Mouse (Mus musculus) layer of hippocampus, adult 11-12 months (tissue): Measurements from ENCODE around the gene Sgo1.
A peak's percentile ranks its signal among the peaks of the same experiment; 100 is the strongest.
"Not testable (repeated sequence)": the region's sequence is repeated elsewhere in the genome, so short reads cannot be mapped to it uniquely, and the experiment has no call there.

ENCODE experiments used
- DNase-seq: peaks from one replicate; pipeline ENCODE4 v3.0.0; 2022; ENCODE audit warnings: low spot score

Gene Sgo1

DNA sequence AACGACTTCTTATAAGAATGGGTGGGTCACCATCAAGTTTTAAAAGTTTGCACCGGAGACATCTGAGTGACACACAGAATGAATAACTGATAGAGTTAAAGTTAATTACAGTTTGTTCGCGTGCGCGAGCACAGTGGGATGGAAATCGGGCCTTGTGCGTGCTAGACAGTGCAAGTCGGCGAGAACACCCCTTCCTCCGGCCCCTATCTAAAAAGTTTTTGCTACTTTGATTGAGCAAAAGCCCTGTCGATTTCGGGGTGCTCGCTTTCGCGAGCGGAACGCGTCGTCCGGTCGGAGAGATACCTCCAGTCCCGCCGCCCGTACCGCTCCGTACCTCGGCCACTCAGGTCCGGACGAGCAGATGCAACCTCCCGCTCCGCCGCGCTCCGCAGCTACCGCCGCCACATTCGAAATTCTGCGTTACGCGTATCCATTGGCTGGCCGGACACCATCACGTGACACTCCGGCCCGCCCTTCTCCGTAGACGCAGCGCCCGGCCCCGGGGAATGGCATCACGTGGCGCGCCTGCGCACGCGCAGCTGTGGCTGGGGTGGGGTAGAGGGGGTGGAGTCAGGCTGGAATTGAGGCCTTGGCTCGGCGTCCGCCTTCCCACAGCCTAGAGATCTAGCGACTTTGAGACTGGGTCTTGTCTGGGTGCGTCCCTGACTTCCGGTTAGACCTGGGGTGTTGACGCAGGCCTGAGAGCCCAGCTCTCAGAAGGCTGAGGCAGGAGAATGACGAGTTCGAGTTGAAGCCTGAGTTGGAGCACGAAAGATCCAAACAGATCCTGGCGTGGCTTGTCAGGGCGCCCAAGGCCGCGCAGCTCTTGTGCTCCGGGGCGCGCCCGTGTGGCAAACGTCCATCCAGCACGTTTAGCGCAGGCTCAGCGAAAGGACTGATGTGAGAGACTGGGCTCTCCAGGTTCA is at the start of gene Sgo1:
Gene Sgo1 (minus strand): TSS at position 457 of the 926 bp plus-strand sequence.
- DNase-seq = peak; percentile 95

DNA sequence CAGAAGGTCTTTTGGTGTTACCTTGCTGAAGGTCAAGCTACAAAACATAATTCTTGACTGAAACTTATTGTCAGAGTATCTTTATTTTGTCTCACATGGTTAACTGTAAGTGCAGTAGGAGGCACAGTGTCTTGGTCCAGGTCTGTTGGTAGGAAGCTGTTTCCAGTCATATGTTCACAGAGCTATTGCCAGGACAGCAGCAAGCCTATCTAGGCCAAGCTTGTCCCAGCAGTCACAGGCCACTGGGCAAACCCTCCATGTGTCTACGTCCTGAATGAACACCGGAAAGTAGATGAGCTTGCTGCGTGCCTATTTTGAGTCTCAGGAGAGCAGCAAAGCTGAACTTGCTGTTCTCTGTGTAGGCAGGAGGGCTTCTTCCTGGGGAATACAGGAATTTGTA is 29.8 kb upstream of the Sgo1 start:
- DNase-seq = not testable (repeated sequence)

DNA sequence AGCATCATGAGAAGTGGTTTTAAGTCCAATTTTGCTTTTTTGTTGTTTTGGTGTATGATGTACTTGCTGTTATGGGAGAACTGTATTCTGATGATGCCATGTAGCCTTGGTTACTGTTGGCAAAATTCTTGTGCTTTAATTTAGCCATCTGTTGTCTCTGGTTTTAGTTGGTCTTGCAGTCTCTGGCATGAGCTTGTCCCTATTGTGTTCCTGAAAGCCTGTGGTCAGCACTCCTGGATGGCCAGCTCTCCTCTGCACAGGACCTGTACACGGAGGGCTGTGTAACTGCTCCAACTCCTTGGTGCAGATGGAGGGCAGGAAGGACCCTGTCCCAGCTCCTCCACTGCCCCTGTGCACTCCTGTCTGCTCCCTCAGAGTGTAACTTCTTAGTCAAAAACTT is 29.3 kb upstream of the Sgo1 start:
- no peak for DNase-seq

DNA sequence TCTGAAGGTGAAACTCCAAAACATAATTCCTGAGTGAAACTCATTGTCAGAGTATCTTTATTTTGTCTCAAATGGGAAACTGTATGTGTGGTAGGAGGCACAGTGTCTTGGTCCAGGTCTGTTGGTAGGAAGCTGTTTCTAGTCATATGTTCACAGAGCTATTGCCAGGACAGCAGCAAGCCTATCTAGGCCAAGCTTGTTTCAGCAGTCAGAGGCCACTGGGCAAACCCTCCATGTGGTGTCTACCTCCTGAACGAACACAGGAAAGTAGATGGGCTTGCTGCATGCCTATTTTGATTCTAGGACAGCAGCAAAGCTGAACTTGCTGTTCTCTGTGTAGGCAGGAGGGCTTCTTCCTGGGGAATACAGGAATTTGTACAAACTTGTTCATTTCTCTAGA is 26.0 kb upstream of the Sgo1 start:
- DNase-seq = not testable (repeated sequence)

DNA sequence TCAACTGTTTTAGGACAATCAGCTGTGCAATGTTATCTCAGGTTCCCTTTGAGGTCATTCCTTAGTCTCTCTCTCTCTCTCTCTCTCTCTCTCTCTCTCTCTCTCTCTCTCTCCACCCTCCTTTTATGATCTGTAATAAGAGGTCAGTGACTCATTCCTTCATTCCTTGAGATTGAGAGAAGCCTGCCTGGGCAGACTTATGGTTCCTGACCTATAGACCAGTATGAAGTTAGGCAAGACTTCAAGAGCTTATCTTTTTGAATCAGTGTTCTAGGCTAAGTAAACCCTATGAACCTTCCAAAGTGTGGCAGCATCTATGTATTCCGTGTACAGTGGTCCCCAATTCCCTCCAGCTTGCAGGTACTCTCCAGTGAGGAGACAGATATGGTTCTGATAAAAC is 25.3 kb upstream of the Sgo1 start:
- no peak for DNase-seq

DNA sequence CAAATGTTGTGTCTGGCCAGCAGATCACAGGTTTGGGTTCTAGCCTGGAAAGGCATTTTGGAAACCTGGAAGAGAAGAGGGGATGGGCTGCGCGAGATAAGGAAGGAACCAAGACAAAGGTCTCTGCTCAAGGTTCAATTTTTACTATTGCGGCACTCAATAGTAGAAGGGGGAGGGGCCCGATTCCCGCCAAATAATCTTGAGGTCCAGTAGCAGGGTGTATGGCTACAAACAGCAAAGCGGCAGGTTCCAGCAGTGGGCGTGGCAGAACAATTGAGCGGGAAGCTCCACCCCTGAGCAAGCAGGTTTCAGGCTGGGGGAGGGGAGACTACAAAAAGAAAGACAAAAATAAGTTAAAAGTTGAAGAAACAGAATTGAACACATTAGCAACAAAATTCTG is 8.4 kb upstream of the Sgo1 start:
- DNase-seq = not testable (repeated sequence)

DNA sequence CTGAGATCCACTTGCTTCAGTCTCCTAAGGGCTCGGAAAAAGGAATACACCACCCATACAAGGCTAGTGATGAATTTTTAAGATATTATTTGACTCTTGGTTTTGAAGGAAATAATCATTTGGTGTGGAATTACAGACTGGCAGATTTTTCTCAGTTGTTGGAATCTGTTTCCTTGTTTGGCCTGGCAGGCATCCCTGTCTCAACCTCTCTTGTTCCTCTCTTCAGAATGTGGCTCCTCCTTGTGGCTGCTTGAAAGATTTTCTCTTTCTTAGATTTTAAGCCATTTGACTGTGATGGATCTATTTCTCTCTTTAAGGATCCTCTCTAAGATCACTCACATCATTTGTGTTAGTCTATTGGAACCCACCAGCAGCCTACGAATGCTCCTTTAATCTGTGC is 4.9 kb upstream of the Sgo1 start:
- peak; percentile 16 for DNase-seq

DNA sequence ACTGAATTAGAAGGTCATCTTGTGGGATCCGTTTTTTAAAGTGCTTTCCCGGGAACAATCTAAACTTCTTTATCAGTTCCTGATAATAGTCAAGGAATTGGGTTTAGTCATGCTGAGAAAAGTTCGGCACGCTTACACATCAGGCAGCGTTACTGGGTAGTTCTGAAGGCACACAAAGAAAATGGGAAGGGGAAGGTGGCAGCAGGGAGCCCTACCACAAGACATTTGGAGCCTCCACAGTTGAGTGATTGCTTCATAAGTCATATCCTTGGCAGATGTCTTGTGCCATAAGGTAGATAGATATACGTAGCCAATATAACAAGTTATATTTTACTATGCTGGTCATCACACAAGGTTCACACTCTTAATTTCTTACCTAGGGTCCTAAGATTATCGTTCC is 813 bp upstream of the Sgo1 start:
- no peak for DNase-seq

DNA sequence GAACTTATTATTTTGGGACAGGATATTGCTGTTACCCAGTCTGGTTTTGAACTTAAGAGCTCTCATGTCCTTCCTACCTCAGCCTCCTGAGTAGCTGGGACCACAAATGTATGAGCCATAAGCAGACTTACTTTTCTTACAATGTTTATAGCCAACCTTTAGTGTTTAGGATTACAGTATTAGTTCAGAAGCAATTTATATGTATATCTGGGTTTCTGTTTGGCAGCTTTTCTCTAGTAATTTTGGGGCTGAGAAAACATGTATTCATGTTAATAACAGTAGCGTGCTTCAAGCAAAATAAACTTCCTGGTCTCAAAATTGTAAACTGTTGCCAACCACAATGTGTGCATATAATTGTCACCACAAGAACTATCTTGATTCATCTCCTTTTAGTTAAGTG is 812 bp downstream of the Sgo1 start:
- DNase-seq = no peak

DNA sequence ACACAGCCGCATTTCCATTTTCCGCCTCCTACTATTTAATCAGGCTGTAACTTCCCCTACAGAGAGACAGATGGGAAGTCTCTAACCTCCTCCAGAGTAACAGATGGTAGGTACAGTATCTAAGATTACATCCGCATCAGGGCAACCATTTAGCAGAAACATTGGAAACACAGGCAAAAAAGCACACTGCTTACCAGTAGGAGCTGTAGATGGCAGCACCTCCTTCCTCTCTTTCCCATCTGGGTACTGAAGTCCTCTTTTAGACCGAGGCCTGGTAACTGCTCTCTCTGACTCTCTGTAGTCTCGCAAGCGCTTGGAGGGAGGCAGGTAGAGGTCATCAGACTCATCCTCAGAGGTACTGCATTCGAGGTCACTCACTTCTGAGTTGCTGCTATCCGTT is 10.4 kb downstream of the Sgo1 start:
- DNase-seq = peak; percentile 66

DNA sequence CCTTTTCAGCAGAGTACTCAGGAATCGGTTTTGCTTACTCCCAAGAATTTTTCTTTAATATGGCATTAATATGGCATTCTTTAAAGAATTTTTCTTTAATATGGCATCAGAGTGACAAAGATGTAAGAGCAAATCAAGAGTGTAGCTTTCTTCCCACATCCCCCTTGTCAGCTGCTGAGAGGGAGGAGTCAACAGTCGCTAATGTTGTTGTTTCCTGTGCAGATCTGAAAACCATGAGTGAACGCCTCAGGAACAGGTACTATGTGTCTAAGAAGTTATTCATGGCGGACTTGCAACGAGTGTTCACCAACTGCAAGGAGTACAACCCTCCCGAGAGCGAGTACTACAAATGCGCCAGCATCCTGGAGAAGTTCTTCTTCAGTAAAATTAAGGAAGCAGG is 18.7 kb downstream of the Sgo1 start:
- DNase-seq = no peak

DNA sequence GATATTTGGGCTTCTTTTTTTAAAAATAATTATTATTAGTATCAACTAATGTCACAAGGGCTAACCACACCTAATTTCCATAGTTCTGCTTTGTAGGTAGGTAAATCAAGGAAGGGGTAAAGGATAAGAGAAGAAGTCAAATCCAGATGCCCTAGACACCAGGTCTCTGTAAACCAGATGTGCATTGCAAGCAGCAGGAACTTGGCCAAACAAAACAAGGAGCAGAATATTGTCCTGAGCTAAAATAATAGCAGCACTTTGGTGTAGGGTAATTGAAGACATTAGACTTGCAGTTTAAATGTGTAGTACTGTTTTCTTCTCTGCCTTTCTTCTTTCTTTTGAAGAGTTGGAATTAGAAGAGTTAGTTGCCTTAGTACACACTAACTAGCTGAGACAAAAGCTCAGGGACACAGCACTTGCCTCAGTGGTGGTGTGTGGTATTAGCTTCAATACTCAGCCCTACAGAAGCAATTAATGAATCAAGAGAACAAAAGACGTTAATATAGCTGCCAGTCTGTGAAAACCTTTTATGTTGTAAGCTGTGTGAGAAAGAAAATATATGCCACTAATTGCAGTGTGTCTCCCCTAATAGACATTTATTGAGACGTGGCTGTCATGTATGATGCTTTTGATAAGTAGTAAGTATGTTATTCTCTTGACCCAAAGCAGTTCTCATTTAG is 24.3 kb downstream of the Sgo1 start:
- DNase-seq = no peak

DNA sequence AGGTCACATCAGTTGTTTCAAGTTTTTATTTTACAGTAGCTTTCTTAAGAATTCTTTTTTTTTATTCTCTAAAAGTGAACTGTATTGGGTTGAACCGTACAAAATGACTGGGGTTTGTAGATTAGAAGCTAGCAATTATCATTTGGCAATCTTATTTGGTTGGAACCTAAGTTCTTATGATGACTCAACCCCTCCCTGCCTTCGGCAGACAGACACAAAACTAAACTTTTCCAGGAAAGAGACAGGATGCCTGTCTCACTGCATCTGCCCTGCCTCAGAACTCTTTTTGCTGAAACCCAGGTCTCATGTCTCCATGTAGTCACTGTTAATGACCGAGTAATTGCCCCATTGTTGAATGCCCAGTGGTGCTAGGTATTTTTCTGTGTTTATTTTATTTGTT is 24.9 kb downstream of the Sgo1 start:
- DNase-seq = no peak

DNA sequence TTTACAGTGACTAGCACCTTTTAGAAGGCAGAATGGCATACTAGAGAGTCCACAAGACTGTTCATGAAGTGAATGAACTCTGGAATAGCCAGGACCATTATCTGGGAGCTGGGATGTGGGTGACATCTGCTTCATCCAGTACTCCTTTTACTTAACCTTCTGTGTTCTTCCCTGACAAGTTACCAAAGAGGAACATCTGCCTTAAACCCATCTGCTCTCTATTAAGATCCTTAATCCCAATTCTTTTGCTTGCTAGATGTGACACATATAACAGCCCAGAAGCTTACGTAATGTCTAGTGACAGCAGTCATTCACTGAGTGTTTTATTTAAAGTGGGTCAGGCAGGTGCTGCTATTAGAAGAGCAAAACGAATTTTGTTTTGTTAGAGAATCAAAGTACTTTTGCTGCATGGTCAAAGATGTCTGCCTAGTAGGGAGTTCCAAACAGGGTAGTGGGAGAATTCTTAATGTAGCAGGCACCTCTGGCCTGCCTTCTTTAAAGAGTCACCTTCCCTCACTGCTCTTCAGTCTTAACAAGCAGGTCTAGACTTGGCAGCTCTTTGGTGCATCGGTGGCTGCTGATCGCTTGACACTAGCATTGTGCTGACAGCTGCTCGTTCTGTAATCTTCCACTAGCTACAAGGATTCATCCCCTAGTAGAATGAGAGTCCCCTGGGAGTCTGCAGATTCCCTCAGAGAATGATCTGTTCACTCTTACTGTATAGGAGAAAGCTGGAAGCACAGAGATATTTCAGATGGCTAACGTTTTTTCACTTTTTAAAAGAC is 27.9 kb downstream of the Sgo1 start:
- no peak for DNase-seq

DNA sequence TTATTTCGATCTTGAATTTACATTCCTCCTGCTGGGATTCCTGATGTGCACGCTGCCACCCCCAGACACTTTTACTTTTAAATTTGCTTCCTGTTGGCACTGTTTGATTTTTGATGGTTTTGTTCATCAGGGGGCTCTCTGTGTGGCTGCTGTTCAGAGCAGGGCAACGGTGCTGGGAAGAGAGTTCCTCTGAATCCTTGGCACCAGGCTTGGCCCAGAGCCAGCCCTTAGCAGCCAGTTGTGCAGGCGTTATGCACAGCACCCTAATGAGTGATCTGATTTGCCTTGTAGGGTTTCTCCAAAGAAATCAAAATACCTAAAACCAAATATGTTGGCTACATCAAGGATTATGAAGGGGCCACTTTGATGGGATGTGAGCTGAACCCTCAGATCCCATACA is 29.4 kb downstream of the Sgo1 start:
- DNase-seq = peak; percentile 52

DNA sequence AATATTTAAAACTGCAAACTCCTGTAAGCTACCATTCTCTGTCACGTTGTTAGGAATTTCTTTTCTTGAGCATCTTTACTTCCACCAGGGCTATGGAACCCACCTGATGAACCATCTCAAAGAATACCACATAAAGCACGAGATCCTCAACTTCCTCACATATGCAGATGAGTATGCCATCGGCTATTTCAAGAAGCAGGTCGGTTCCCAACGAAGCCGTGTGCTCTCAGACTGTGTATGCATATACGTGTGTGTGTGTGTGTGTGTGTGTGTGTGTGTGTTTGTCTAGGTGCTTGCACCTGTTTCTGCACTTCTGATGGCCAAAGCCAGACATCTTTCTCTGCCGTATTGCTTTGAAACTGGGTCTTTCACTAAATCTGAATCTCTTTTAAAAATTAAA is 29.9 kb downstream of the Sgo1 start:
- no peak for DNase-seq

DNA sequence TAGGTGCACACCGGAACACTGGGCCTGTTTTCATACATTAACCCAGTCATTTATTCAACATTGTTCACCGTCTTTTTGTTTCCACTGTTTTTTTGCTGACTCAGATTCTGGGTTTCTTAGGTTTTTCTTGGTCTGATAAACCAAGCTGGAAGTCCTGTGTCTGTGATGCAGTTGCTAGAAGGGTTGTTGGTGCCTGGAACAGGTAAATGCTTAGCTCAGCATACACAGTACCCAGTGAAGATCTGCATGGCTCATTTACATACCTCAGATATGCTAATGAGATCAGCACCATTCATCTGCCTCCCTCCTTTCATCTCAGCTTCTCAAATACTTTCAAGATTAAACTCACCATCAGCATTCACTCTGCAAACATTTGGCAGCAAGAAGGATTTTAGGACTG is 30.5 kb downstream of the Sgo1 start:
- DNase-seq = no peak

DNA sequence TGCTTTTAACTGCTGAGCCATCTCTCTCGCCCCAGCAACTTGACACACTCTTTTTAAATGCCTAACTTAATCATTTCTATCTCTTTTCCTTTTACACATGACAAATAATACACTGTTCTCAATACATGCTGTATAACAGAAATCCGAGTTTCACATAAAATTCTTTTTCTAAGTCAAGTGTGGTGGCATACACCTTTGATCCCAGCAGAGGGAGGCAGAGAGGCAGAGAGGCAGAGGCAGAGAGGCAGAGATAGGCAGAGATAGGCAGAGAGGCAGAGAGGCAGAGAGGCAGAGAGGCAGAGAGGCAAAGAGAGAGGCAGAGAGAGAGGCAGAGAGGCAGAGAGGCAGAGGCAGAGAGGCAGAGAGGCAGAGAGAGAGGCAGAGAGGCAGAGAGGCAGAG is 31.7 kb downstream of the Sgo1 start:
- not testable (repeated sequence) for DNase-seq

DNA sequence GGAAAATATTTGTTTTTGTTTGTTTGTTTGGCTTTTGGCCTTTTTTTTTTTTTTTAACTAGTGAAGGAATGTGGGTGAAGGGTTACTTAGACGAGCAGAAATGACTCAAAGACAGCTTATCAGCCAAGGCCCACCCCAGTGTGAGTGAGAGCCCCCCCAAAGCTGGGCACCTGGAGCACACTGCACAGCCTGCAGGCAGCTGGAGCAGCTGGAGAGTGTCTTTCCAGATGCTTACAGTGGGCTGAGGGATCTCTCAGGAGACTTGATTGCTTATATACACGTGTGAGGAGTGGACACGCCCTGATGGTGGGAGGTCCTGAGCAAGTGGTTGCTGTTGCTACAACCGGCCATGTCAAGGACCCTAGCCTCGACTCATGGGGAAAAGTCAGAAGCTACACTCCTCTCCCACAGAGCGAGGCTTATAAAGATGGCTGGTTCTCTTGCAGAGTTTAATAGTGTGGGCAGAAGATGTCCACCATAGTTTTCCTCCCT is 32.7 kb downstream of the Sgo1 start:
- no peak for DNase-seq

DNA sequence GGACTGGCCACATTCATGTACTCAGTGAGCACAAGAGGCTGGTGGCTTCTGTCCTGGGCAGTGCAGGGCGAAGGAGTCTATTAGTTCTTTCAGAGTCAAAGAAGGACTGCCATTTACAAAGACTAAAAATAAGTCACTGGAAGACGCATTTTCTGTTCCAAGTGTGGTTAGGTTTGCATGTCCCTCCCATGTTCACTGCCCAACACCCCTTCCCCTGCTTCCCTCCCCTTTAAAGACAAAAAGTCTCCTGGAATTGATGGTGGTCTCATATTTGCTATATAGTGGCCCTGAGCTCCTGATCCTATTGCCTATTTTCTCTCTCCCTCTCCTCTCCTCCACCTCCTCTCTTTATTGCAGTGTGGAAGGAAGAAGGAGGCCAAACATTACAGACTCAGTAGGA is 33.2 kb downstream of the Sgo1 start:
- no peak for DNase-seq

DNA sequence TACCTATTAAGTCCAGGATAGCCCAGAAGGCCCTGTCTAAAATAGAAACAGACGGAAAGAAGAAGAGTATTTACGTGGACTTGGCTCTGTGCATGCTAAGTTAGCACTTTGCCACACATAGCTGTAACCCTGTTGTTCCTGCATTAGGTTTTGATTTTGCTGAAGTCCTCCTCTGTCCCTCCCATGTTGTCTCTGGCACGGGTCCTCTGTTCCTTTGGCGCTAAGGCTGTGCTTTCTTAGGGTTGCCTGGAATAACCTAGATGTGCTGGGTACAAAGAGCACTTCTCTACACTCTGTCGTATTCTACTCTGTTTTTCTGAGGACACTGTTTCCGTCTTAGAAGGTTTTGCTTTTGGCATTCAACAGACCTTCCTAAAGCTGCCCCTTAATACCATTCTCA is 34.1 kb downstream of the Sgo1 start:
- no peak for DNase-seq

DNA sequence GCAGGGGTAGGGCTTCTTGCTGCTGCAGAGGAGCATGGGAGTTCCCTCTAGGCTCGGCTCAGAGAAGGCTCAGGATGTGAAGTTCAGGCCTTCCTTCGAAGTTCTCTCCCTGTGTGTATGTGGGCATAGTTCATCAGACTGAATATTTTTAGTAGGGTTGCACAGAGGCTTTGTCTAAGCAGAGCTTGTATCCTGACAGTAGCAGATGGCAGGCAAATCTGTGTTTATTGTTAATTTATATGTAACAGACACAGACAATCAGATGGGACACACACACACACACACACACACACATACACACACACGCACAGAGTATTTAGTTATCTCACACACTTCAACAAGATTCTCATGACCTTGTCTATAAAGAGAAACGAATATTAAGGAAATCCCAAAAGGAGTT is 34.5 kb downstream of the Sgo1 start:
- peak; percentile 28 for DNase-seq

DNA sequence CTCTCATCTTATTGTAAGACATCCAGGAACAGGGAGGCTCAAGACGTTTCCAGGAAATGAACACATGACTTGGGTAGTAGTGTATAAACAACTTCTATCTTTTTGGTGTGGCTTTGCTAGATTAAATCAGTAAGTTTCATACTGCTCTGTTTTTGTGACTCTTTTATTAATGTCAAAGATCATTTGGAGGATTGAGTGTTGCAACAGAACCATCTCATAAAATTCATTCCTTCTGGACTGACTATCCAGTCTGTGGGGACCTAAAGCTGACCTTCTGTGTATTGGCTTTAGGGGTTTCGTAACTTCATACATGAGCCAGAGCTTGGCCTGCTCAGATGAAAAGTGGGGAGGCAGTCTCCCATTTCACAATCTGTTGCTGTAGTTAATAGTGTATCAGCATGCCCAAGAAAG is 38.9 kb downstream of the Sgo1 start:
- no peak for DNase-seq
